Mouse (Mus musculus) spleen, adult 2 months (tissue): Measurements from ENCODE around the gene Rad50. TPM values are rescaled to one million over a fixed set of nuclear protein-coding genes. Genes with fewer than 3 reads are reported as not detected.

ENCODE experiments used
- DNase-seq, 2 experiments: peaks; one replicate each; pipeline versions ENCODE4 v3.0.0 to v3.0.0-alpha.2; 2012 to 2021; ENCODE audit warnings: low spot score in 2 of 2, low read depth in 1 of 2
- H3K27ac ChIP-seq: fragments of 200-500 bp; 2 replicates; pipeline ENCODE4 v1.5.1; 2012; ENCODE audit warnings: low read length, inconsistent platforms; ENCODE audit not compliant: insufficient read depth
- H3K27me3 ChIP-seq: fragments of 200-500 bp; 2 replicates; pipeline ENCODE4 v1.6.1; 2012; ENCODE audit warnings: mild to moderate bottlenecking, moderate library complexity, low read length, inconsistent platforms; ENCODE audit not compliant: control insufficient read depth, insufficient read depth
- H3K36me3 ChIP-seq: fragments of 200-500 bp; 2 replicates; pipeline ENCODE4 v1.6.1; 2012; ENCODE audit warnings: mild to moderate bottlenecking, low read length, inconsistent platforms; ENCODE audit not compliant: control insufficient read depth, insufficient read depth
- H3K4me1 ChIP-seq: fragments of 200-500 bp; 2 replicates; pipeline ENCODE4 v1.6.1; 2011; ENCODE audit warnings: inconsistent platforms; ENCODE audit not compliant: control insufficient read depth, insufficient read depth, insufficient read length
- H3K4me3 ChIP-seq: fragments of 200-500 bp; 2 replicates; pipeline ENCODE4 v1.5.1; 2011; ENCODE audit warnings: mild to moderate bottlenecking, inconsistent platforms; ENCODE audit not compliant: insufficient read depth, insufficient read length; ENCODE audit errors: extremely low read depth
- CTCF ChIP-seq: fragments of 200-500 bp; IDR thresholded peaks from 2 replicates; pipeline ENCODE4 v1.5.1; 2011; ENCODE audit warnings: mild to moderate bottlenecking, inconsistent platforms; ENCODE audit not compliant: insufficient read depth, insufficient read length, insufficient replicate concordance; ENCODE audit errors: extremely low read depth
- POLR2A ChIP-seq: fragments of 200-500 bp; IDR thresholded peaks from 2 replicates; pipeline ENCODE4 v1.6.1; 2011; ENCODE audit warnings: low read depth, low read length, inconsistent platforms
- WGBS: fragments of 180-500 bp; shearing (Covaris S2); methylation state at CpG from one replicate; pipeline ENCODE4 v1.1.7; 2018; 5-methylcytosine and 5-hydroxymethylcytosine counted together
- polyA plus RNA-seq: library from polyadenylated mRNA; depleted of rRNA; stranded (reverse); fragments of >200 nt; gene quantifications from 2 replicates; pipeline ENCODE4 v1.2.3, GENCODE M21; 2012

Rad50 gene
- polyA plus RNA-seq, 1 experiment: 4.1 TPM

DNA sequence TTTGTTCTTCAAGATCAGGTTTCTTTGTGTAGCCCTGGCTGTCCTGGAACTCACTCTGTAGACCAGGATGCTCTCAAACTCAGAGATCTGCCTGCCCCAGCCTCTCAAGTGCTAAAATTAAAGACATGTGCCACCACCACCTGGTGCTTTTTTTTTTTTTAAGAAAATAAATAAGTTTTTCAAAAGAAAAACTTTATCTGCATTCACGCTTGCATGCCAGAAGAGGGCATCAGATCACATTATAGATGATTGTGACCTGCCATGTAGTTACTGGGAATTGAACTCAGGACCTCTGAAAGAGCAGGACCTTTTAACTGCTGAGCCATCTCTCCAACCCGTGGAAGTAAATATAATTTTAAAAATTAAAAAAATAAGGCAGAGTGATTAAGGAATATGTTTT is 38.1 kb upstream of the Rad50 start:
- Histone ChIP-seq H3K27me3 (no peaks in the 10 kb centered on the region), H3K4me1 (peaks cover 6% of the 10 kb centered on the region; the same call in 1 of the 2 replicates), H3K36me3 (no peaks in the 10 kb centered on the region), H3K4me3 (no peak overlapping the region), H3K27ac (no peak overlapping the region)
- 80% methylated on average over 2 of the region's 2 CpGs for WGBS
- no peak for TF ChIP-seq CTCF
- TF ChIP-seq POLR2A: no peak
- DNase-seq: no peak

DNA sequence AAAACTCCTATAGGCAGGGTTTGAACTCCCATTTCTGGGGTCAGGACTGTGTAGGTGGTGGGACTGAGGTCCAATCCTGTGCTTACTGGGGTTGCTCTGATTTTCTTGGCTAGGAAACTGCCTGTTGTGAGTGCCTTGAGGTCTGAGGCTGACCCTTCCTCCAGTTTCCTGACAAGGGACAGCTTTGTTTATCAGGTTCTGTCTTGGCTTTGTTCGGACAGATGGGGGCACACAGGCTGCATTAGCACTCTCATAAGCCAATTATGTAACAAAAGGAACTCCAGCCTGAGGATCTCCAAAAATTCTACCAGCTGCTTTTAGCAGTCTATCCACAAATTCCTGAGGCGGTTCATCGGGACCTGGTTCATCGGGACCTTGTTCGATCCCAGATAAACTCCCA is 35.2 kb upstream of the Rad50 start:
- no peaks in the 10 kb centered on the region for H3K36me3 ChIP-seq
- WGBS: 79% methylated on average over 5 of the region's 5 CpGs

DNA sequence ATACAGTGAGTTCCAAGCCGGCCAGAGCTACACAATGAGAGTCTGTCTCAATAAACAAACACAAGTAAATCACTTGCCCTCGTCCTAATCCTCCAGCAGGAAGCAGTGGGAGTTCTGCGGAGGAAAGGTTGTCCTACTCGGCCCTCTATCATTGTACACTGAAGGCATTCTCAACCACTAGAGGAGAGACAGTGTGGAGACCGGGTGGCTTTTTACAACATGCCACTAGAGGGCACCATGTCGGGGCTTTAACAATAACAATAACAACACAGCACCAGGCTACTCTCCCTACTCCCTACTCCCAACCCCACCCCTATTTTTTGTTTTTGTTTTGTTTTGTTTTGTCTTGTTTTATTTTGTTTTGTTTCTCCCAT is 30.4 kb upstream of the Rad50 start:
- Histone ChIP-seq H3K4me1 (peaks cover 2% of the 10 kb centered on the region; the same call in 1 of the 2 replicates), H3K36me3 (no peaks in the 10 kb centered on the region), H3K27me3 (no peaks in the 10 kb centered on the region), H3K4me3 (no peak overlapping the region), H3K27ac (no peak overlapping the region)
- 33% methylated on average over 6 of the region's 6 CpGs for WGBS
- TF ChIP-seq POLR2A: no peak
- TF ChIP-seq CTCF: peak; percentile 32; the same call in 1 of the 2 replicates
- peak in 1 of 2 experiments; percentile 56 for DNase-seq

More for the DNA sequence above, 35.2 kb upstream of the Rad50 start:
- H3K27me3 ChIP-seq: no peaks in the 10 kb centered on the region
- no peak overlapping the region for H3K4me3 ChIP-seq
- H3K4me1 ChIP-seq: no peaks in the 10 kb centered on the region
- TF ChIP-seq POLR2A: no peak
- no peak for TF ChIP-seq CTCF
- H3K27ac ChIP-seq: no peak overlapping the region
- DNase-seq: no peak

DNA sequence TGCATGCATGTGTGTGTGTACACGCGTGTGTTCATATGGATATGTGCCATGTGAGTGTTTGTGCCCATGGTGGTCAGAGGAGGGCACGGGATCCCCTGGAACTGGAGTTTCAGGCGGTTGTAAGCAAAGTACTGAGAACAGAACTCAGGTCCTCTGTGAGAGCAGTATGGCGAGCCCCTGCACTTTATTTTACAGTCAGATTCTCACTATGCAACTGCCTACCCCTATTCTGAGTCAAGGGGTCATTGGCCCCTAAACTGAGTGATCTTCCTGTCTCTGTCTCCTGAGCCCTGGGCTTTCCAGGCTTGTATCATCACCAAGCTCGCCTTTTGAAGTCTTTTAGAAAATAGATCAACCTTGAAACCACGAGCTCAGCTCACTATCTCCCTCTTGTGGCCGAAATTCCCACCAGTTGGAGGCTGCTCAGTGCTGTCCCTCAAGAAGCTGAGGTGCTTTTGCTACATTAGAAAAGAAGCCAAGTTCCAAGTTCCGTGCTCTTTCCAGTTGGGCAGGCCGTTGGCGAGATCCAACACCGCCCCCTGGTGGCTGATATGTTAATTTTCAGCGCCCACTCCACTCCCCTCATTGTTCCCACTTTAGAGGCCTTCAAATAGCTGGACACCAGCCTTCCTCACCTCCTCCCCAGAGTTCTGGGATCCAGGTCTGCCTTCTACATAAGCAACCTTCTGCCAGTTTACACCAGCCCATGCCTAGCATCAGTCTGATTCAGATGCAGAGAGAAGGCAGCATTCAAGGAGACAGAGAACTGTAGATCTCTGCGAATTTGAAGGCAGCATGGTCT is 29.9 kb upstream of the Rad50 start:
- H3K4me1 ChIP-seq: peaks cover 2% of the 10 kb centered on the region; the same call in 1 of the 2 replicates
- 45% methylated on average over 14 of the region's 14 CpGs for WGBS
- TF ChIP-seq POLR2A: no peak
- peak; percentile 42; the same call in 1 of the 2 replicates for TF ChIP-seq CTCF
- peak; percentile 45 to 72 for DNase-seq
- no peaks in the 10 kb centered on the region for H3K27me3 ChIP-seq
- H3K4me3 ChIP-seq: no peak overlapping the region
- H3K36me3 ChIP-seq: no peaks in the 10 kb centered on the region
- H3K27ac ChIP-seq: no peak overlapping the region

DNA sequence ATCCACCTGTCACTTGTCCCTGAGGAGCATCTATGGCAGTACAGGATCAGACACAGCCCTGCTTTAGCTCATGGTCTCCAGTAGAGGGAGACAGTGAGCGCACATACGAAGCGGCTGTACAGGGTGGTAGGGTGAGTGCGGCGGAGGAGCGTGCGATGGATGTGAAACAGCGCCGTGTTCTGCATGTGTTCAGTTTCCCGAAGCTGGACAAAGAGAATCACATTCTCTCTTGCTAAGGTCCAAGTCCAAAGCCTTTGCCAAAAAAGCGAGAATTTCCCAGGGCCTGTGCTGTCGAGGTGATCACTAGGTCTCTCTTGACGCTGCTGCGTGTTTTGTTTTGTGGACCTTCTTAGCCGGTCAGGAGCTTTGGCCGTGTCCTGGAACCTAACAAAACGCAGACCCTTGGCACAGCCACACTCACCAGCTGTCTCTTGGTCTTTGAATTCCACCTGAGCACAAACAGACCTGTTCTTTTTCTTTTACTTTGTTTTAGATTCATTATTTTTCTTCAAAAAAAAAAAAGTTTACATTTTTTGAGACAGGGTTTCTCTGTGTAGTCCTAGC is 28.6 kb upstream of the Rad50 start:
- Histone ChIP-seq H3K36me3 (no peaks in the 10 kb centered on the region), H3K4me3 (no peak overlapping the region; the same call in 1 of the 2 replicates), H3K27ac (no peak overlapping the region), H3K4me1 (peaks cover 2% of the 10 kb centered on the region; the same call in 1 of the 2 replicates), H3K27me3 (no peaks in the 10 kb centered on the region)
- no peak for TF ChIP-seq POLR2A
- peak; percentile 90; the same call in 1 of the 2 replicates for TF ChIP-seq CTCF
- 21% methylated on average over 17 of the region's 17 CpGs for WGBS
- peak; percentile 55 to 70 for DNase-seq

DNA sequence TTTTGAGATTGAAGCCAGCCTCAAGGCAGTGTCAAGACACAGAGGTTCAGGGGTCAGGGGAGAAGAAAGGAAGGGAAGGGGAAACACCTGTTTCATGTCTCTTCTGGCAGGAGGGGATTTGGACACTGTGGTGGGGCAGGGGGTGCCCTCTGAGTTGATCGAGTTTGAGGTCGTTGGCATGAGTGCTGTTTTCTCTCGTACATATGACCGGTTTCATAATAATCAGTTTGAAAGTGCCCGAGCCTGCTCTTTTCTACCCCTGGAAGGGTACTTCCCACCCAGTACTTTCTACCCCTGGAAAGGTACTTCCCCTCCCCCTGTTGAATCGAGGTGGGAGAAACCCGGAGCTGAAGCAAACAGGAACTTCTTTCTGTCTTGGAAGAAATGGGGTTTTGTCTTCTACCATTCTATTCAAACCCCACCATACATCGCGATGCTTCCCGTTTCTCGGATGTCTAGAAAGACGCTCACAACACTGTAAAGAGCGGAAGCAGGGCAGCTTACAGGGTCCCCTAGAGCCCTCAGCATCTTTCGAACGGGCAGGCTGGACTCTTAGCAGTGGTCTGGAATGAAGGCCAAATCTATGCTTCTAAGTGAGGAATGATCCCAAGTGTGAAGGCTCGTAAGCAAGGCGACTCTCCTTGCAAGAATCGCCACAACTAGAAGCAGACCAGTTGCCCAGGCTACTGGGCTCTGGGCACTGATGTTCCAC is 28.0 kb upstream of the Rad50 start:
- Histone ChIP-seq H3K27me3 (no peaks in the 10 kb centered on the region), H3K4me3 (no peak overlapping the region), H3K4me1 (peaks cover 2% of the 10 kb centered on the region; the same call in 1 of the 2 replicates), H3K27ac (no peak overlapping the region), H3K36me3 (no peaks in the 10 kb centered on the region)
- 42% methylated on average over 18 of the region's 18 CpGs for WGBS
- no peak for TF ChIP-seq CTCF
- TF ChIP-seq POLR2A: no peak
- no peak for DNase-seq
